Comparison of ENCODE assay signal across 9 mouse cellular contexts in the genomic region with DNA sequence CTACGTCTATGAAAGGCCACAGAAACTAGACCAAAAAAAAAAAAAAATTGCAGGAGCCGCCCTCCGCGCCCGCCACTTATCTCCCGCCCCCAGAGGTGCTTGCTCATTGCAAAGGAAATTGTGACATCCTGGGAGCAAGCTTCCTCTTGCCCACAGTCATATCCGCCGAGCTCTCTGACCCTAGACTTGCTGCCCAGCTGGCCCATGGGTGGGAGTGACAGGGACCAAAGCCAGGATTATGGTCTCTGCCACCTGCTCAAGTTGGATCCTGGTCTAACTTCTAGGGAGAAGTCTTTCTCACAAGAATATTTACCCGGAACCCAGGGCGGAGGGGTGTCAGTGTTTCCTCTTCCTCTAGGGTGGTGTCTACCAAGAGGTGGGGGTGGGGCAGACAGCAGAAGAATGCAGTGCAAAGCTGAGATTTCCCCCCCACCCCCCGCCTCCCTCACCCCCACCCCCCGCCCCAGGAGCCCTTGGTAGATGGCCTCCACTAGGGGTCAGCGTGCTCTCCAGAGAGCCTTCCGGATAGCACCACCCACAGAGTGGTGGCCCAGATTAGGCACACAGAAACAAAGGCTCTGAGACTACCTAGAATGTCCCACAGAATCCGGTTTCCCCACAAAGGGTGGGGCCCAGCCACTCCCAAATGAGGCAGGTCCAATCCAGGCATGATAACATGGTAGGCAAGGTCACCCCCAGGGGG. TPM values are rescaled to one million over a fixed set of nuclear protein-coding genes. Genes with fewer than 3 reads are reported as not detected.
DNase-seq lines count a peak whose midpoint lies in the region; ATAC-seq lines count a peak whose summit lies in the region.
"Had no signal": no experiment of that assay in that cellular context is flagged by ENCODE, and none has a peak within 500 bp of the region (broad histone marks: within the 10 kb centered on the region; RNA-seq: fewer than 3 reads in every experiment).

No protein-coding gene starts in this region.

- 0 out of 2 replicates have a peak overlapping the region, but pooled peaks have one; percentile 18 for H3K4me2 ChIP-seq in intestine, embryonic 14.5 days (ENCODE audit: low read length)
- H3K4me2 ChIP-seq in forebrain, embryonic 11.5 days (ENCODE audit: low read depth, low read length, severe bottlenecking): no peak overlapping the region
- H3K4me2 ChIP-seq: neural tube, embryonic 13.5 days had no signal

- H3K9ac ChIP-seq in intestine, embryonic 14.5 days (ENCODE audit: low read length): no peak overlapping the region
- H3K9ac ChIP-seq in forebrain, embryonic 11.5 days (ENCODE audit: low read length): no peak overlapping the region
- H3K9ac ChIP-seq: neural tube, embryonic 13.5 days had no signal

- 42% methylated on average over 15 of the region's 15 CpGs for WGBS in intestine, embryonic 14.5 days
- 51% methylated on average over 14 of the region's 15 CpGs for WGBS in forebrain, embryonic 11.5 days

- peak; percentile 44 to 50 for DNase-seq in cerebellum, adult 18-20 months
- DNase-seq in cerebellum, postnatal 4 days (ENCODE audit: low spot score in 2 of 2): no peak
- peak; percentile 55 to 58 for DNase-seq in B cell, adult 2 months
- peak; percentile 23 for DNase-seq in embryo, embryonic 9.5 days (ENCODE audit: extremely low spot score)
- no peak for DNase-seq in intestine, embryonic 14.5 days (ENCODE audit: low spot score)
- DNase-seq in lung, adult 18-20 months: peak; percentile 83 to 90
- peak; percentile 73 to 85 for DNase-seq in spleen, postnatal 10 days (ENCODE audit: low spot score in 2 of 2)
- no peak for DNase-seq in forebrain, embryonic 11.5 days (ENCODE audit: low spot score)

- ATAC-seq in intestine, embryonic 14.5 days (replicated peaks; ENCODE audit: low FRiP score, low TSS enrichment, low read depth): no peak; the same call in 1 of the 2 replicates
- ATAC-seq in forebrain, embryonic 11.5 days (replicated peaks; ENCODE audit: low FRiP score): no peak

- no peak overlapping the region for H3K4me3 ChIP-seq in intestine, embryonic 14.5 days (ENCODE audit: low read depth, low read length)
- no peak overlapping the region for H3K4me3 ChIP-seq in forebrain, embryonic 11.5 days (ENCODE audit: low read depth, low read length)
- H3K4me3 ChIP-seq: neural tube, embryonic 13.5 days had no signal

- H3K27me3 ChIP-seq in intestine, embryonic 14.5 days (replicated peaks; ENCODE audit: control insufficient read depth, insufficient read depth, low read length): no peaks in the 10 kb centered on the region
- no peaks in the 10 kb centered on the region for H3K27me3 ChIP-seq in forebrain, embryonic 11.5 days (ENCODE audit: control insufficient read depth, insufficient read depth, low read length)
- H3K27me3 ChIP-seq: neural tube, embryonic 13.5 days had no signal

- H3K36me3 ChIP-seq in intestine, embryonic 14.5 days (ENCODE audit: control insufficient read depth, insufficient read depth, low read length): no peaks in the 10 kb centered on the region
- no peaks in the 10 kb centered on the region for H3K36me3 ChIP-seq in forebrain, embryonic 11.5 days (ENCODE audit: control insufficient read depth, insufficient read depth, low read length)
- H3K36me3 ChIP-seq: neural tube, embryonic 13.5 days had no signal

- peaks cover 24% of the 10 kb centered on the region for H3K4me1 ChIP-seq in intestine, embryonic 14.5 days (replicated peaks; ENCODE audit: control insufficient read depth, insufficient read depth, low read length)
- H3K4me1 ChIP-seq in forebrain, embryonic 11.5 days (replicated peaks; ENCODE audit: control insufficient read depth, insufficient read depth, low read length): 0 out of 2 replicates have a peak, but pooled peaks cover 5% of the 10 kb centered on the region

- no peaks in the 10 kb centered on the region for H3K9me3 ChIP-seq in intestine, embryonic 14.5 days (ENCODE audit: control insufficient read depth, low read length)
- no peaks in the 10 kb centered on the region for H3K9me3 ChIP-seq in forebrain, embryonic 11.5 days (ENCODE audit: control insufficient read depth, low read length)
- H3K9me3 ChIP-seq: neural tube, embryonic 13.5 days had no signal

- H3K27ac ChIP-seq in intestine, embryonic 14.5 days (ENCODE audit: low read depth): no peak overlapping the region
- H3K27ac ChIP-seq in forebrain, embryonic 11.5 days (ENCODE audit: low read depth, low read length): no peak overlapping the region
- H3K27ac ChIP-seq: neural tube, embryonic 13.5 days had no signal

RNA-seq across cellular contexts. Expression of gene Rhbdf2, which starts 10.9 kb away (rescaled TPM):
- 5.7 and 5.9 TPM in 2 replicates for polyA plus RNA-seq in intestine, embryonic 14.5 days (2014; fragmentation: Nextera tagmentation; extraction: Ambion mirVana)
- polyA plus RNA-seq in forebrain, embryonic 11.5 days (2014; fragmentation: Nextera tagmentation; extraction: Ambion mirVana): 2.5 and 2.7 TPM in 2 replicates

RNA-seq across cellular contexts. Expression of gene Aanat, which starts 29.7 kb away (rescaled TPM):
- not detected in 2 replicates for polyA plus RNA-seq in intestine, embryonic 14.5 days (2014; fragmentation: Nextera tagmentation; extraction: Ambion mirVana)
- polyA plus RNA-seq in forebrain, embryonic 11.5 days (2014; fragmentation: Nextera tagmentation; extraction: Ambion mirVana): not detected in 2 replicates

RNA-seq across cellular contexts. Expression of gene Ube2o, which starts 34.6 kb away (rescaled TPM):
- 9.7 and 9.8 TPM in 2 replicates for polyA plus RNA-seq in intestine, embryonic 14.5 days (2014; fragmentation: Nextera tagmentation; extraction: Ambion mirVana)
- 23.5 and 25.9 TPM in 2 replicates for polyA plus RNA-seq in forebrain, embryonic 11.5 days (2014; fragmentation: Nextera tagmentation; extraction: Ambion mirVana)

RNA-seq across cellular contexts. Expression of gene Prcd, which starts 37.4 kb away (rescaled TPM):
- polyA plus RNA-seq in intestine, embryonic 14.5 days (2014; fragmentation: Nextera tagmentation; extraction: Ambion mirVana): 0.75 and 1.8 TPM in 2 replicates
- 0.23 and 0.67 TPM in 2 replicates for polyA plus RNA-seq in forebrain, embryonic 11.5 days (2014; fragmentation: Nextera tagmentation; extraction: Ambion mirVana)

RNA-seq across cellular contexts. Expression of gene Cygb, which starts 38.2 kb away (rescaled TPM):
- polyA plus RNA-seq in intestine, embryonic 14.5 days (2014; fragmentation: Nextera tagmentation; extraction: Ambion mirVana): 14.5 and 16.4 TPM in 2 replicates
- polyA plus RNA-seq in forebrain, embryonic 11.5 days (2014; fragmentation: Nextera tagmentation; extraction: Ambion mirVana): 1.7 TPM in 2 replicates

Comparison
In these comparisons a context has a peak if more than half of its experiments do, and no peak if none do; other contexts are left out.
1. DNase-seq: peak in cerebellum, adult 18-20 months (2 of 2), B cell, adult 2 months (2 of 2), embryo, embryonic 9.5 days (single experiment), lung, adult 18-20 months (2 of 2) and spleen, postnatal 10 days (2 of 2); none in cerebellum, postnatal 4 days (0 of 2), intestine, embryonic 14.5 days (single experiment) and forebrain, embryonic 11.5 days (single experiment).